Mouse (Mus musculus) kidney, embryonic 16.5 days (tissue): ENCODE data around the gene BC052040. TPM values are rescaled to one million over a fixed set of nuclear protein-coding genes. Genes with fewer than 3 reads are reported as not detected.
A peak's percentile ranks its signal among the peaks of the same experiment; 100 is the strongest.

Experiments
- ATAC-seq: fragments of 200-750 bp; cut with Nextera tagmentation; 2 replicates; pipeline ENCODE4 v1.8.0; 2017; ENCODE audit warnings: moderate TSS enrichment; ENCODE audit not compliant: low FRiP score, low TSS enrichment
- H3K27ac ChIP-seq: fragments of 300-500 bp; sonication (generic); 2 replicates; pipeline ENCODE4 v1.5.1; 2014; ENCODE audit warnings: low read length
- H3K27me3 ChIP-seq: fragments of 300-500 bp; sonication (generic); 2 replicates; pipeline ENCODE4 v1.6.1; 2014; ENCODE audit warnings: low read length, control low read depth, mixed read lengths; ENCODE audit not compliant: insufficient read depth
- H3K36me3 ChIP-seq: fragments of 300-500 bp; sonication (generic); 2 replicates; pipeline ENCODE4 v1.6.1; 2014; ENCODE audit warnings: low read length, control low read depth, mixed read lengths; ENCODE audit not compliant: insufficient read depth
- H3K4me1 ChIP-seq: fragments of 300-500 bp; sonication (generic); 2 replicates; pipeline ENCODE4 v1.6.1; 2014; ENCODE audit warnings: low read length, control low read depth, mixed read lengths; ENCODE audit not compliant: insufficient read depth
- H3K4me2 ChIP-seq: fragments of 300-500 bp; sonication (generic); replicated peaks from 2 replicates; pipeline ENCODE4 v1.6.1; 2014; ENCODE audit warnings: low read depth, low read length
- H3K4me3 ChIP-seq: fragments of 300-500 bp; sonication (generic); 2 replicates; pipeline ENCODE4 v1.5.1; 2014; ENCODE audit warnings: mild to moderate bottlenecking, low read length
- H3K9ac ChIP-seq: fragments of 300-500 bp; sonication (generic); replicated peaks from 2 replicates; pipeline ENCODE4 v1.6.1; 2014; ENCODE audit warnings: low read length
- H3K9me3 ChIP-seq: fragments of 300-500 bp; sonication (generic); 2 replicates; pipeline ENCODE4 v1.6.1; 2016; ENCODE audit warnings: low read length, control low read depth
- WGBS: fragments of 180-500 bp; shearing (Covaris S2); extraction: QIAGEN DNeasy Blood & Tissue Kit; methylation state at CpG from one replicate; pipeline ENCODE4 v1.1.7; 2014; 5-methylcytosine and 5-hydroxymethylcytosine counted together
- polyA plus RNA-seq: library from polyadenylated mRNA; unstranded; fragments of >200 nt; fragmentation: Nextera tagmentation; extraction: Ambion mirVana; gene quantifications from 2 replicates; pipeline ENCODE4 v1.2.1, GENCODE M21; 2015

BC052040 gene
- polyA plus RNA-seq: 15.4 and 19.6 TPM in 2 replicates

DNA sequence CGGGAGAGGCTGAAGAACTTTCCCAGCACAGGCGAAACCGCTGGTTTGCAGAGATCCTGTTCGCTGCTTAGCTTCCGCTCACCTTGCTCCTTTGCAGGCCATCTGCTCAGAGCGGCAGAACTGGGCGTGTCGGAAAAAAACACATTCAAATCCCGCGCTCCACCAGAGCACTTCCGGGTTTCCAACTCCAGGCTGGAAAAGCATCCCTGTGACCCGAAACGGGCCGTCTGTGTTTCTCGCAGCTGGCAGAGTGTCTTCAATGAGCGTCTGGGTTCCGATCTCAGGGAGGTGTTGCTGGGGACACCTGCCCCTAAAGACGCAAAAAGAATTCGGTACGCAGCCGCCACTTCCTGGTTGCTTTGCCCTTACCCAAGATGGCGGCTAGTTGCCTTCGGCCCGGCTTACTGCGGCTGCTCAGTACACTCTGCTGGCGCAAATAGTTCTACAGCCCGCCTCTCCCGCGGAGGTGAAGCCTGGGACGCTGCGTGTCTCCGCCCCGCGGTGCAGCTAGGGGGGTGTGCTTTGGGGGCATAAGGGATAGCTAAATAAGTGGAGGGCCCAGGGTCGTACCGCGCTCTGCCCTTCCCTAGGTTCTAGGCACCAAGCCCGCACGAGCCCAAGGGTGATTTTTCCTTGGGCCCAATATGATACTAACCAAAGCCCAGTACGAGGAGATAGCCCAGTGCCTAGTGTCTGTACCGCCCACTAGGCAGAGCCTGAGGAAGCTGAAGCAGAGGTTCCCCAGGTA is at the start of gene BC052040:
TSS of gene BC052040 (plus strand) at position 476 of the 748 bp plus-strand sequence.
- under 1% methylated on average over 41 of the region's 41 CpGs for WGBS
- Histone ChIP-seq H3K27me3 (no peaks in the 10 kb centered on the region), H3K9ac (peak within 1 kb of the TSS; percentile 86), H3K9me3 (no peaks in the 10 kb centered on the region), H3K36me3 (no peaks in the 10 kb centered on the region), H3K27ac (peak within 1 kb of the TSS; percentile 90), H3K4me1 (peaks cover 26% of the 10 kb centered on the region), H3K4me2 (peak within 1 kb of the TSS; percentile 81), H3K4me3 (peak within 1 kb of the TSS; percentile 88)
- peak; percentile 98 for ATAC-seq

DNA sequence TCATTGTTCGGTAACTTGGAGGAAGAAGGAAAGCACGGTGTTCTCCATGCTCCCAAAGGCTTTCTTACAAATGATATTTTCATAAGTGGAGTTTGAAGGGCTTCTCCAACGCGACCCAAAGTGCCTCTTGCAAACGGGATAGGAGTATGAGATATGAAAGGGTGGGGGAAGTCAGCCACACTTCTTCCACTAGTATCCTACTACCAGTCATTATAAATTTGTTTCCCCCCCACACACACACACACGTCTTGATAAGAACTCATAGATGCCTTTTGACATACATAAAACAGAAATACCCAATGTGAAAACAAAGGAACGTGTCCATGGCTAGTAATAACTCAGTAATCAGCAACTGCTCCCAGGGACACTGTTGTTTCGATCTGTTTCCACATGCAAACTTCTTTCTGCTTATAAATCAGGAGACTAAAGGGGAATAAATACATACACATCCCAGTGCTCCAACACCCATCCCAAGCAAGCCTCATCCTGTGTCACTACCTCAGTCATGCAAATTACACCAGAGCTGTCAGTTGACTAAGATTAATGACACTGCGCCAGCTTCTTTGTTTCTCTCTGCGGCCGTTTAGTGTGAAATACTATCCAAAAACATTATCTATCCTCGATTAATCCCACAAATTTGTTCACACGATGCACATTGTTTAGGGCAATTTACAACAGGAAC is 43.4 kb upstream of the BC052040 start:
- Histone ChIP-seq H3K9me3 (no peaks in the 10 kb centered on the region), H3K27me3 (no peaks in the 10 kb centered on the region), H3K9ac (no peak overlapping the region), H3K27ac (peak overlapping the region; percentile 45), H3K4me2 (no peak overlapping the region; the same call in 1 of the 2 replicates), H3K4me3 (no peak overlapping the region), H3K36me3 (no peaks in the 10 kb centered on the region), H3K4me1 (peaks cover 24% of the 10 kb centered on the region)
- ATAC-seq: peak; percentile 93
- 30% methylated on average over 13 of the region's 13 CpGs for WGBS

DNA sequence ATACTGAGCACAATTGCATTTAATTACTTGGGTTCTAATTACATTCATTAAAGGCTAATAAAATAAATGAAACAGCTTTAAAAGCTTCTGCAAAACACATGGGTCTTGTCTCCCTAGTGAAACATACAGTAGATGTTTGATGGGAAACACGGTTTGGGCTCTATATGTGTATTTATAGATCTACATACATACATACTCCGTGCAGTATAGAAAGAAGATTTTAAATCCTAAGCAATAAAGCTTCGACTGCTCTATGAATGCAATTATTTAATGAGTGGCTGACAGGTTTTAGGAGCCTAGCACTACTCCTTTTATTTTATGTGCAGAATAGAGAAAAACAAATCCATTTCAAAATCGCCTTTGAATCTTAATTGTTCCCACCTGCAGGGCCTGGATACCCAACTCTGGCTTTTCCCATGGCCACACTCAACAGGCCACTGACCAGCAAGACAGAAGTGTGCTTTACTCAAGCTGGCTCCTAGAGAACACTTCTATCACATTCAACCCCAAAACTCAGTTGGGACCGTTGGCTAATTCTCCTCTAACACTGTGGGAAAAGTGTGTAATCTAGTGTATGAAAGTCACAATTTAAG is 42.7 kb upstream of the BC052040 start:
- ATAC-seq: peak; percentile 51; the same call in 1 of the 2 replicates
- Histone ChIP-seq H3K36me3 (no peaks in the 10 kb centered on the region), H3K4me2 (no peak overlapping the region), H3K27me3 (no peaks in the 10 kb centered on the region), H3K4me3 (no peak overlapping the region), H3K9me3 (no peaks in the 10 kb centered on the region), H3K9ac (no peak overlapping the region), H3K27ac (peak overlapping the region; percentile 65; the same call in 1 of the 2 replicates), H3K4me1 (peaks cover 24% of the 10 kb centered on the region)
- 30% methylated on average over 5 of the region's 5 CpGs for WGBS

DNA sequence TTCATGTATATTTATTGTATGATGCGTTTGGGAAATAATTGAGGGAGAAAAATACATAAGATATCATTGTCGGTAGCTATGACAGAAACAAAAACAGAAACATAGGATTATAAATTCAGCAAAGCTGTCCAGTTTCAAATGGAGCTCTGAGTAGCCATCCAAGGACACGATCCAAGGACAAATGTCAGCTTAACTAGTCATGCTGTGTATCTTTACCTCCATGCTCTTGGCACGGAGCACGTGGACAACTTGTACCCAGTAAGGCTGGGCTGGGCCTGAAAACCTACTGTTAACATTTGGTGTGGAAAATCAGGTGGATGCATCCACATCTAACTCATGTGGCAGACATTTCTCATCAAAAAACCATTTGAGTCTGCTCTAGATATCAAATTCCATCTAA is 41.8 kb upstream of the BC052040 start:
- no peak overlapping the region for H3K4me3 ChIP-seq
- H3K27ac ChIP-seq: no peak overlapping the region
- no peak for ATAC-seq
- H3K9me3 ChIP-seq: no peaks in the 10 kb centered on the region
- no peaks in the 10 kb centered on the region for H3K36me3 ChIP-seq
- peaks cover 24% of the 10 kb centered on the region for H3K4me1 ChIP-seq
- no peaks in the 10 kb centered on the region for H3K27me3 ChIP-seq
- WGBS: 85% methylated on average over 5 of the region's 5 CpGs
- H3K4me2 ChIP-seq: no peak overlapping the region
- no peak overlapping the region for H3K9ac ChIP-seq

DNA sequence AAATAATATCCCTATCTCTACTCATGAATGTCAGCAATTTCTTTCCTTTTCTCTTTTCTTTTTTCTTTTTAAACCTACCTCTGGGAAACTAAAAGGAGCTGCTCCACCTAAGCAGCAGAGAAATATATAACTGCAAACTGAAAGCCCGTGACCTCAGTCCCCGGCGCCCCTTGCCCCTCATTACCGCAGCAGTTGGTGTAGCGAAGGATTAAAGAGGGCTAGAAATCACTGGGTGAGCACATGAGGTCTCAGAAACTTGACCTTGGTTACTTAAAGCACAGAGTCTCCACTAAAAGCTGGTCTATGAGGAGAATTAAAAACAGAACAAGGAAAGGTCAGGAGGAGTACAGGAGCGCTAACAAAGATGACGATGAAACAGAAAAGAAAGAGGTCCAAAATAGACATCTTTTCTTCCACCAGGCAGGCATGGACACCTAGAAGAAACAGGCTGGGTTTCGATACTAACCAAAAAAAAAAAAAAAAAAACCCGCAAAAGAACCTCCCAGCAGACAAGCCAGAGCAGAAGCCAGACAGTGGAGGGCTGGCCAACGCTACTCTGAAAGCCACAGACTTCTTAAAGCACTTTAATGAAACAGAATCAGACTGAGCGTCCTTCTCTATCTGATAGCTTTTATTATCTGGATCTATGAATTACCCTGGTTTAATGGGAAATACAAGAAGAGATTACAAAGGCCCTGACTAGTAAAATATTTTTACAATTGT is 39.0 kb upstream of the BC052040 start:
- no peak overlapping the region for H3K9ac ChIP-seq
- H3K27ac ChIP-seq: peak overlapping the region; percentile 50
- peak; percentile 50; the same call in 1 of the 2 replicates for ATAC-seq
- no peak overlapping the region for H3K4me3 ChIP-seq
- 27% methylated on average over 11 of the region's 11 CpGs for WGBS
- peak overlapping the region; percentile 19 for H3K4me2 ChIP-seq
- H3K4me1 ChIP-seq: peaks cover 23% of the 10 kb centered on the region
- H3K36me3 ChIP-seq: no peaks in the 10 kb centered on the region
- no peaks in the 10 kb centered on the region for H3K27me3 ChIP-seq
- no peaks in the 10 kb centered on the region for H3K9me3 ChIP-seq

DNA sequence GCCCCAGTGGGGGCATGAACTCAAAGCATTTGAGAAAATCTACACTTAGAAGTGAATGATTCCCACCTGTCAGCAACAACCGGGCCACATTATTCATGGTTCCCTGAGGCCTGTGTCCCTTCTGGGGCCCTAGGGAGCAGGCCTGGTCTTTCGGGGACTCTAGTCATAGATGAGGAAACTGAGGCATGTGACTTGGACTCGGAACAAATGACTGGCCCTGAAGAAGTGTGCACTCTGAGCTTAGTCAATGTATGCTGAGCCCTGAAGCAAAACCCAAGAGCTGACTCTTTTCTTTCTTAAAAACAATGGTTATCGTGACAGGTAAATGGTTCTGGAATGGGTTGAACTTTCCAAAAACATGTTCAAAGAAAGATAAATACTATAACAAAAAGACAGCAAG is 38.3 kb upstream of the BC052040 start:
- H3K4me3 ChIP-seq: no peak overlapping the region
- WGBS: 51% methylated on average over 4 of the region's 4 CpGs
- H3K9me3 ChIP-seq: no peaks in the 10 kb centered on the region
- H3K9ac ChIP-seq: no peak overlapping the region
- peak overlapping the region; percentile 51; the same call in 1 of the 2 replicates for H3K27ac ChIP-seq
- no peak overlapping the region for H3K4me2 ChIP-seq
- no peaks in the 10 kb centered on the region for H3K36me3 ChIP-seq
- H3K27me3 ChIP-seq: no peaks in the 10 kb centered on the region
- no peak; the same call in 1 of the 2 replicates for ATAC-seq
- peaks cover 17% of the 10 kb centered on the region for H3K4me1 ChIP-seq

DNA sequence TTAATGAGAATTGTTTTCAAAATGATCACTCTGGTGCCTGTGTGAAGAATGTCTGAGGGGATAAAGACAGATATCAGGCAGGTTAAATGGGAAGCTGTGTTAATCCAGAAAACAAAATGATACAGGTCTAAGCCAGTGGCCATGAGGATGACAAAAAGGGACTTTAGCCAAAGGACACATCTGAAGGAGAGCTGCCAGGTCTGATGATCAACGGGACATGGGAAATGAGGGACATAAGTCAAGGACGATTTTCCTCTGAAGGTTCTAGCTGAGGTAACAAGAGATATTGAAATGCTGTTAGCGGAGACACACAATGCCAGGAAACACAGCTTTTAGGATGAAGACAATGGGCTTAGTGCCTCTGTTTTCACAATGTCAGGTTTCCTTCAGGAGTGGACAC is 29.6 kb upstream of the BC052040 start:
- 0 out of 2 replicates have a peak overlapping the region, but pooled peaks have one; percentile 10 for H3K27ac ChIP-seq
- no peak overlapping the region for H3K4me2 ChIP-seq
- no peaks in the 10 kb centered on the region for H3K4me1 ChIP-seq
- H3K27me3 ChIP-seq: no peaks in the 10 kb centered on the region
- no peaks in the 10 kb centered on the region for H3K9me3 ChIP-seq
- no peak for ATAC-seq
- no peak overlapping the region for H3K9ac ChIP-seq
- no peaks in the 10 kb centered on the region for H3K36me3 ChIP-seq
- no peak overlapping the region for H3K4me3 ChIP-seq
- 69% methylated on average over 3 of the region's 3 CpGs for WGBS

DNA sequence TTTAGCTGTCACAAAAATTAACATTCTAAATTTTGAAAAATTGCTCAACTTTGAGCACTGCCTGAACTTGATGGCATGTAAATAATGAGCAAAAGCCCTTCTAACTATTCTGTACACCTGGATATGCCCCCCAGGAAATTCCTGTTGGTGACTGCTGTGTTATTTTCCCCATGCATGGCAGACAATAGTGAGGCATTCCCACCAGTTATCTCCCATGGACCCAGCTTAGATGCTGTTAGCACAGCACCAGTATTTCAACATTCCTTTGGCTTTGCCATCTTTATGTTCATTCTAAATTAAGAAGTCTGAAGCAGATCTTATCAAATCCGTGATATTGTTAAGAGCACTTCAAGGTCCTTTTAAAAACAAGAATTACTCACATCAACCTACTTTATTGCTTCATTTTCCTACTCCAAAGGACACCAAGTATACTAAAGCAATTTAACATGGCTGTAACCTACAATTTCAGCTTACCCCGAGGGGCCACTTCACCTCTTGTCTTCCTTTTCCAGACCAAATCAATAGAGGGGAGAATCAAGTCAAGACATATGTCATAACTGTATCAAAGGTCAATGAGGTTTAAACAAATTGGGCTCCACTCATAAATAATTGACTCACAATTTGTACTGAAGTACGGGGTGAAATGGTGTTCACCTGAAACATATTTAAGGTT is 19.2 kb upstream of the BC052040 start:
- no peak for ATAC-seq
- no peaks in the 10 kb centered on the region for H3K27me3 ChIP-seq
- H3K27ac ChIP-seq: no peak overlapping the region
- no peaks in the 10 kb centered on the region for H3K4me1 ChIP-seq
- no peaks in the 10 kb centered on the region for H3K36me3 ChIP-seq
- no peak overlapping the region for H3K4me2 ChIP-seq
- H3K9me3 ChIP-seq: no peaks in the 10 kb centered on the region
- H3K9ac ChIP-seq: no peak overlapping the region
- H3K4me3 ChIP-seq: no peak overlapping the region
- 62% methylated on average over 3 of the region's 3 CpGs for WGBS

DNA sequence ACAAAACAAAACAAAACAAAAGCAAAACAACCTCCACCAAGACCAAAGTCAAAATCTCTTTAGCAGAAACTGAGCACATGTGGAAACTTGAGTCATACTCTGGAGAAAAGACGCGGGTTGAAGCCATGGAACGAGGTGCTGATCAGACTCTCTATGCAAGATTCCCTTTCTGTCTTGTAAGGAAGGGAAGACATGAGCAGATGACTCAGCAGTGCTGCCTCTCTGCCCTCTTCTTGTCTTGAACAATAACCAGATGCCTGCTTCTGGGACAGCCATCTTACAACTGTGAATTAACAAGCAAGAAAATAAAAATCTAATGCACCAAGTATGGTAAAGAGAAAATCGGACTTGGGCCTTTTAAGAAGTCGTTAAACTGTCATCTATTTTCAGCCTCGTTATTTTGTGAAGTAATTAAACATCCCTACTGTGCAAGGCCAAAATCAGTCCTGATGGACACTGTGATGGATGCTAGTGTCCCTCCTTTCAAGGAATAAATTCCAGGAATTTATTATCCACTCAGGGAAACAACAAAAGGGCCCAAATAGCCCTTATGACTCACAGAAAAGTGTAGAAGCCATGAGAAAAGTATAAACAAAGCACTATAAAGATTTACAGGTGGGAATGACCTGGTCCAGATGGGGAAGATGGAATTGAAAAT is 18.0 kb upstream of the BC052040 start:
- Histone ChIP-seq H3K9me3 (no peaks in the 10 kb centered on the region), H3K27ac (no peak overlapping the region), H3K27me3 (no peaks in the 10 kb centered on the region), H3K4me1 (no peaks in the 10 kb centered on the region), H3K4me3 (no peak overlapping the region), H3K9ac (no peak overlapping the region), H3K36me3 (no peaks in the 10 kb centered on the region), H3K4me2 (no peak overlapping the region)
- 49% methylated on average over 6 of the region's 6 CpGs for WGBS
- no peak; the same call in 1 of the 2 replicates for ATAC-seq
